Mouse (Mus musculus): ENCODE measurements at regions not wholly inside any gene's neighbourhood (a gene's known extent, or its start where the extent isn't known, plus 50 kb on each side); places are given as distances from the start of the nearest gene placed in this dataset.

DNA sequence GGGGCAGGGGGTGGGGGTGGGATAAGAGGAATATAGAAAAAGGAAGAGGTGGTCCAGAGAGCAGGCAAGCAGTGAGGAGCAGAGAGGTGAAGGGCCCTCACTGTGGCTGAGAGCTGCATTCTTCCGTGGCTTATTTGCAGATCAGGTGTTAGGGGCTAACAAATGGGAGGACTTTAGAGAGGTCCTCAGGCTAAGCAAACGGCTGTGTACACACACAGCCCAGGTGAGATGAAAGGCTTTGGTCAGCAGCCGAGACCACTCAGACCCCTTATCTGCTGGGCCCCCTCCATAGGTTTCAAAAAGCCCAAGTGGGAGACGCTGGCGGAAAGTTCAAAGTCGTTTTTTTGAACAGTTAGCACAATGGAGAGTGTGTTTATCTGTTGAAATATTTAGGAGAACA, 252.9 kb upstream of the Irx5 start:
- Histone ChIP-seq H3K4me1 (ENCODE audit: control insufficient read depth, insufficient read depth, low read depth, low read length) (no peaks in the 10 kb centered on the region; the same call in 1 of the 2 replicates), H3K36me3 (ENCODE audit: control insufficient read depth, insufficient read depth, low read length) (no peaks in the 10 kb centered on the region), H3K27me3 (replicated peaks; ENCODE audit: control insufficient read depth, insufficient read depth, low read length) (no peaks in the 10 kb centered on the region), H3K9ac (ENCODE audit: low read depth, low read length) (no peak overlapping the region), H3K4me2 (ENCODE audit: low read length) (no peak overlapping the region), H3K4me3 (ENCODE audit: low read length) (no peak overlapping the region), H3K9me3 (ENCODE audit: control insufficient read depth, low read length) (no peaks in the 10 kb centered on the region), H3K27ac (ENCODE audit: low read depth, low read length) (no peak overlapping the region)
- ATAC-seq: no peak
- WGBS: 74% methylated on average over 6 of the region's 6 CpGs

DNA sequence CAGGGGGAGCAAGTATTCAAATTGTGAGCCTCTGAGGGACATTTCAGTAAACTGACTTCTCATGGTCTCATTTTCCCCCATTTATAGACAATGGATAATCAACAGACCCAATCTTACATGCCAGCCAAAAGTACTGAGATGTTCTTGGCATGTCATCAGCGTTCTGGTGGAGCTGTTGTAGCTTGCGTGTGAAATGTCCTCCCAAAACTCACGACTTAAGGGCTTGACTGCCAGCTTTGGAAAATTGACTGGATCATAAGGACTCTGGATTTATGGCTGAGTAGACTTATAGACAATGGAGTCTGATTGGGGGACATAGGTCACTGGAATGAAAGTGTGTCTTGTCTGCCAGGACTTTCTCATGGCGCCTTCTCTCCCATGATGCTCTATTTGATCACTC, 254.9 kb upstream of the Irx5 start:
- no peak overlapping the region for H3K9ac ChIP-seq (ENCODE audit: low read depth, low read length)
- no peak overlapping the region for H3K4me3 ChIP-seq (ENCODE audit: low read length)
- no peaks in the 10 kb centered on the region; the same call in 1 of the 2 replicates for H3K4me1 ChIP-seq (ENCODE audit: control insufficient read depth, insufficient read depth, low read depth, low read length)
- 87% methylated on average over 4 of the region's 4 CpGs for WGBS
- no peak overlapping the region for H3K27ac ChIP-seq (ENCODE audit: low read depth, low read length)
- no peak overlapping the region for H3K4me2 ChIP-seq (ENCODE audit: low read length)
- H3K9me3 ChIP-seq (ENCODE audit: control insufficient read depth, low read length): no peaks in the 10 kb centered on the region
- no peaks in the 10 kb centered on the region for H3K36me3 ChIP-seq (ENCODE audit: control insufficient read depth, insufficient read depth, low read length)
- ATAC-seq: no peak
- 0 out of 2 replicates have a peak, but pooled peaks cover 3% of the 10 kb centered on the region for H3K27me3 ChIP-seq (replicated peaks; ENCODE audit: control insufficient read depth, insufficient read depth, low read length)

DNA sequence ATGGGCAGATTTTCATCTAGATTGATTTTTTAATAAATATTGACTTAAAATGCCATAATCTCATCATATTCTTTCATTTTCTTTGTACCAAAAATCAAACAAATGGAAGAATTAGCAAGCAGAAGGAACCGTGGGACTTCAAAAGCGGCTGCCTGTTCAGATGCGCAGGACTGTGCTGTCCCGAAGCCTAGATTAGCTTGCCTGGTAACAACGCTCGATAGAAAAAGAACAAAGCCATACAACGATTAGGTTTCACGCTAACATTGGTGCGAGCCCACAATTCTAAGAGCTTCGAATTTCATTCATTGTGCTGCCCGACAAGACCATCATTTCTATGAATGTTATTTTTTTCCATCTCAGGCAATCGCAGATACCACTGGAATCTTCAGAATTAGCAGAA, 262.1 kb upstream of the Irx5 start:
- H3K4me3 ChIP-seq (ENCODE audit: low read length): no peak overlapping the region
- no peaks in the 10 kb centered on the region for H3K36me3 ChIP-seq (ENCODE audit: control insufficient read depth, insufficient read depth, low read length)
- no peaks in the 10 kb centered on the region for H3K4me1 ChIP-seq (ENCODE audit: control insufficient read depth, insufficient read depth, low read depth, low read length)
- no peak for ATAC-seq
- peak overlapping the region; percentile 2; the same call in 1 of the 2 replicates for H3K4me2 ChIP-seq (ENCODE audit: low read length)
- 27% methylated on average over 12 of the region's 12 CpGs for WGBS
- H3K27ac ChIP-seq (ENCODE audit: low read depth, low read length): no peak overlapping the region
- peaks cover 5% of the 10 kb centered on the region; the same call in 1 of the 2 replicates for H3K27me3 ChIP-seq (replicated peaks; ENCODE audit: control insufficient read depth, insufficient read depth, low read length)
- no peak overlapping the region for H3K9ac ChIP-seq (ENCODE audit: low read depth, low read length)
- no peaks in the 10 kb centered on the region for H3K9me3 ChIP-seq (ENCODE audit: control insufficient read depth, low read length)

DNA sequence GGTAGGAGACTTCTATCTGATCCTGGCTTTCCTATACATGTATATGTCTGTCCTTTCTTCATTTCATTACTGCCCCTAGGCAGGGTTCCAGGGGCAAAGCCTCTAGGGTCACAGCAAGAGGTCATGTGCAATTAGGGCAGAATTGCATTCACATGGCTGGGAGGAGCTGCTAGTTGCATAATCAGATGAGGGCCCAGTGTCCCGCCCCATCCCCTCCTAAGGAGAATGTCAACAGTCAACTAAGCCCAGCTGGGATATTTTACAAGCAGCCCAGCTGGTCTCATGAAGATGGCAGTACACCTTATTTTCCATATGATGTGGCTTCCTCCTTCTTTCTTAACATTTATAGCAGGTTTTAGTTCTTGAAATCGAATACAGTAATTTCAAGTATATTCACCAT, 273.3 kb upstream of the Irx5 start:
- H3K4me2 ChIP-seq (ENCODE audit: low read length): no peak overlapping the region
- no peak for ATAC-seq
- no peaks in the 10 kb centered on the region for H3K9me3 ChIP-seq (ENCODE audit: control insufficient read depth, low read length)
- H3K36me3 ChIP-seq (ENCODE audit: control insufficient read depth, insufficient read depth, low read length): no peaks in the 10 kb centered on the region
- no peak overlapping the region for H3K4me3 ChIP-seq (ENCODE audit: low read length)
- H3K27ac ChIP-seq (ENCODE audit: low read depth, low read length): no peak overlapping the region
- H3K4me1 ChIP-seq (ENCODE audit: control insufficient read depth, insufficient read depth, low read depth, low read length): no peaks in the 10 kb centered on the region
- peaks cover 2% of the 10 kb centered on the region; the same call in 1 of the 2 replicates for H3K27me3 ChIP-seq (replicated peaks; ENCODE audit: control insufficient read depth, insufficient read depth, low read length)
- 68% methylated on average over 2 of the region's 2 CpGs for WGBS
- no peak overlapping the region for H3K9ac ChIP-seq (ENCODE audit: low read depth, low read length)

DNA sequence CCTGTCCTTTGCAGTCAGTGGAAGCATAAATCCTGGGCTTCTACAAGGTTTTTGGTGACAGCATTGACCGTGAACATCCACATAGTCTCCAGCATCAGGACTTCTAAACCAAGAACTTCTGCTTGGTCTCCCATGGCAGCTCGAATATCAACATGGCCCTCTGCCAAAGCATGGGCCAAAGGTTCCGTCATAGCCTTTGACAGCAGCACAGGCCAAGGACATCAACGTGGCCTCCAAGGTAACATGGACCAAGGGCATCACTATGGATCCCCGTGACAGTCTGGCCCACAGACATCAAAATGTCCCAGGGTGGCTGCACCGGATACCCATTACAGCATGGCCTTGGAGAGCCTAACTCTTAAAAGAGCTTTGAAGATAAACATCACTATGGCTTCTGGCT, 275.5 kb upstream of the Irx5 start:
- H3K4me1 ChIP-seq (ENCODE audit: control insufficient read depth, insufficient read depth, low read depth, low read length): no peaks in the 10 kb centered on the region
- H3K4me3 ChIP-seq (ENCODE audit: low read length): no peak overlapping the region
- 89% methylated on average over 6 of the region's 6 CpGs for WGBS
- no peaks in the 10 kb centered on the region for H3K9me3 ChIP-seq (ENCODE audit: control insufficient read depth, low read length)
- H3K27ac ChIP-seq (ENCODE audit: low read depth, low read length): no peak overlapping the region
- H3K4me2 ChIP-seq (ENCODE audit: low read length): no peak overlapping the region
- H3K27me3 ChIP-seq (replicated peaks; ENCODE audit: control insufficient read depth, insufficient read depth, low read length): peaks cover 4% of the 10 kb centered on the region
- ATAC-seq: no peak
- H3K9ac ChIP-seq (ENCODE audit: low read depth, low read length): no peak overlapping the region
- H3K36me3 ChIP-seq (ENCODE audit: control insufficient read depth, insufficient read depth, low read length): no peaks in the 10 kb centered on the region

DNA sequence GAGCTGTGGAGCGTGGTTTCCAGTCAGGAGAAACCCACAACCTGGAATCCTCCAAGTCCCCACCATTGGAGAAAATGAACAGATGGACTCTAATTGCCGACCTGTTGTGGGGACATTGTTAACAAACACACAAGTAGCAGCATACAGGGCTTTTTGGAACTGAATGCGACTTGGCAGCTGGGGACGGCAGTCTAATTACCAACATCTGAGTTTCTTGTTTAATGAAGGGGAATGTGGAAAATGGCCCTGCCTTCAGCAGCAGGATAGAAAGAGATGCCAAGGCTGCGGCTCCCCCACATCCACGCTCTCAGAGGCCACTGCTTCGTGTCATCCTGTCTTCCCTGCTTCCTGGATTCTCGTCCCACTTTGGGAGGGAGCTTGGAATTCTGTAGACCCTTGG, 276.6 kb upstream of the Irx5 start:
- Histone ChIP-seq H3K4me3 (ENCODE audit: low read length) (no peak overlapping the region), H3K27me3 (replicated peaks; ENCODE audit: control insufficient read depth, insufficient read depth, low read length) (peaks cover 4% of the 10 kb centered on the region), H3K27ac (ENCODE audit: low read depth, low read length) (no peak overlapping the region), H3K9ac (ENCODE audit: low read depth, low read length) (no peak overlapping the region), H3K36me3 (ENCODE audit: control insufficient read depth, insufficient read depth, low read length) (no peaks in the 10 kb centered on the region), H3K9me3 (ENCODE audit: control insufficient read depth, low read length) (no peaks in the 10 kb centered on the region), H3K4me1 (ENCODE audit: control insufficient read depth, insufficient read depth, low read depth, low read length) (no peaks in the 10 kb centered on the region), H3K4me2 (ENCODE audit: low read length) (no peak overlapping the region)
- ATAC-seq: 0 out of 2 replicates have a peak, but pooled peaks have one; percentile 45
- 58% methylated on average over 8 of the region's 8 CpGs for WGBS

DNA sequence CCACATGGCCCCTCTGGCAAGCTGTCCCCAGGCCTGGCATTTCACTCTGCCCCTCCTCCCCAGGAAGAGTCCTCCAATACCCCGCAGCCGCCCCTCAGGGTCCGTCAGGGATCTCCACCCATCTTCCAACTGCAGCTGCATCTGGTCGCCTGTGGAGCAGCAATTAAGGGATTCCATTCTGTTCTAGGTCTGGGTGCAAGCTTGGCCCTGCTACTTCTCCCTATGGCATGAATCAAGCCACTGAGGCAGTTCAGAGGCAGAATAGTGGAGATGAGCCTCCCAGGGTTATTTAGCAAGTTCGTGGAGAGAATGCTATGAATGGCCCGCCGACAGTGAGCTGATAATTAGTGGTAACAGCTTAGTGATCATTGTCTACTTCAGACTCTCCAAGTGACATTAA, 275.7 kb upstream of the Irx3 start:
- WGBS: 37% methylated on average over 7 of the region's 7 CpGs
- no peak for ATAC-seq
- Histone ChIP-seq H3K9me3 (ENCODE audit: control insufficient read depth, low read length) (no peaks in the 10 kb centered on the region), H3K36me3 (ENCODE audit: control insufficient read depth, insufficient read depth, low read length) (no peaks in the 10 kb centered on the region), H3K4me2 (ENCODE audit: low read length) (no peak overlapping the region), H3K9ac (ENCODE audit: low read depth, low read length) (no peak overlapping the region), H3K27ac (ENCODE audit: low read depth, low read length) (no peak overlapping the region), H3K27me3 (replicated peaks; ENCODE audit: control insufficient read depth, insufficient read depth, low read length) (peaks cover 8% of the 10 kb centered on the region), H3K4me3 (ENCODE audit: low read length) (no peak overlapping the region), H3K4me1 (ENCODE audit: control insufficient read depth, insufficient read depth, low read depth, low read length) (no peaks in the 10 kb centered on the region)

DNA sequence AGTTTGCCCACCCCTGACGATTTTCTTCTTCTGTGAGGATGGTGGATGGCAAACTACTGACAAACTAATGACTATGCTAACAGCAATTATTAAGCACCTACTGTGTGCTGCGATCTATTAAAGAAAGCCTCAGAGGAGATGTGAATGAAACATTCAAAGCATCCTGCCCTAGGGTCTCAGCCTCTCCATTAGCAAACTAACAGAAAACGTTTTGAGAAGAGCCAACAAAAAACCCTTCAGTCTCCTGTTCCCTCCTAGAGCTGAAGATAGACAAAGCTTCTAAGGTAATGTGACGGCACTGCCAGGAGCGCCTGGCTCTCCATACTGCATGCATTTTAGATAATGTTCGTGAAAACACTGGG, 270.4 kb upstream of the Irx3 start:
- no peaks in the 10 kb centered on the region for H3K36me3 ChIP-seq (ENCODE audit: control insufficient read depth, insufficient read depth, low read length)
- no peak overlapping the region for H3K4me2 ChIP-seq (ENCODE audit: low read length)
- peaks cover 8% of the 10 kb centered on the region for H3K27me3 ChIP-seq (replicated peaks; ENCODE audit: control insufficient read depth, insufficient read depth, low read length)
- H3K27ac ChIP-seq (ENCODE audit: low read depth, low read length): no peak overlapping the region
- peak; percentile 65 for ATAC-seq
- 14% methylated on average over 6 of the region's 6 CpGs for WGBS
- H3K9me3 ChIP-seq (ENCODE audit: control insufficient read depth, low read length): no peaks in the 10 kb centered on the region
- H3K9ac ChIP-seq (ENCODE audit: low read depth, low read length): no peak overlapping the region
- H3K4me1 ChIP-seq (ENCODE audit: control insufficient read depth, insufficient read depth, low read depth, low read length): no peaks in the 10 kb centered on the region; the same call in none of the 2 replicates
- H3K4me3 ChIP-seq (ENCODE audit: low read length): no peak overlapping the region

DNA sequence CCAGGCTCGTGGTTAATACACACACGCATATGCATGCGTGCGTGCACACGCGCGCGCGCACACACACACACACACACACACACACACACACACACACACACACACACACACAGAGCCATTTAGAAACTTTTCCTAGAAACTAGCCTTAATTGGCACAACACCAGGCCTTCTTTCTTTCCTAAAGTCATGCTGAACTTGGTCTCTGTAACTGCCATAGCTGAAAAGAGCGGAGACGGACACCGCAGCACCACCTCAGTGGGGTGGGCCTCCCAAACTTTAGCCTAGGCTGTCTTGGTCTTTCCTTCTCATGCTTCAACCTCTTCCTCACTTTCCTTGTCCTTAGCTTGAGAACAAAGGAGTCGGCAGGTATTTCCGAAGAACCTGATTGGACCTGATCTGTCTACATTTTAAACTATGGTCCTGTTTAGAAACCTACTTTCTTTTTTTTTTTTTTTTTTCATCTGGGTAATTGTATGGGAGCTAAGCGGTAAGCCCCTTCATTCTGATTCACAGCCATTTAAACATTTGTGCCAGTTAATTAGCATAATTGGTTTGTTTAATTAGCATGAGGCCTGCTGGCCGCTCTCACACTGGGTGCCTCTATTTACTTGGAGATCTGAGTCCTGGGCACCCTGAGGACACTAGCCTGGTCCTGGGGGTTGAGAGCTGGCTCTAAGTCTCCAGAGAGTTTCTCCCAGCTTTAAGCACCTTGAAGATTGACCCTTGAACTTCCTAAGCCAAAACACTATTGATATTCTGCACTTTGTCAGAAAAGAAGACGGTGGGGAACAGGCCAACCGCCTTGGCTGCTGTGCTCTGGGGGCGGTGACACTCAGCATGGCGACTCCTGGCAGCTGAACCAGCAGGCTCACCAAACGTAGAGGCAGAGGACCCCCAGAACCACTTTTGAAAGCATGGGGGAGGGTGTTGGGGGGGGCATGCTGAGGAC, 269.7 kb upstream of the Irx3 start:
- H3K4me3 ChIP-seq (ENCODE audit: low read length): no peak overlapping the region
- 25% methylated on average over 21 of the region's 21 CpGs for WGBS
- no peak overlapping the region for H3K4me2 ChIP-seq (ENCODE audit: low read length)
- H3K36me3 ChIP-seq (ENCODE audit: control insufficient read depth, insufficient read depth, low read length): no peaks in the 10 kb centered on the region
- no peak overlapping the region for H3K9ac ChIP-seq (ENCODE audit: low read depth, low read length)
- H3K27ac ChIP-seq (ENCODE audit: low read depth, low read length): no peak overlapping the region
- no peaks in the 10 kb centered on the region for H3K9me3 ChIP-seq (ENCODE audit: control insufficient read depth, low read length)
- peak; percentile 85 for ATAC-seq
- H3K4me1 ChIP-seq (ENCODE audit: control insufficient read depth, insufficient read depth, low read depth, low read length): no peaks in the 10 kb centered on the region; the same call in none of the 2 replicates
- peaks cover 8% of the 10 kb centered on the region for H3K27me3 ChIP-seq (replicated peaks; ENCODE audit: control insufficient read depth, insufficient read depth, low read length)

Measured in hindbrain, embryonic 16.5 days (tissue).